Mouse (Mus musculus): ENCODE results near the gene Il31. TPM values are rescaled to one million over a fixed set of nuclear protein-coding genes. Genes with fewer than 3 reads are reported as not detected.
A peak's percentile ranks its signal among the peaks of the same experiment; 100 is the strongest.

The Il31 gene
- polyA plus RNA-seq (2012; fragmentation: generic; extraction: Trizol) = not detected
- long read RNA-seq, experiment 1 = 0 reads
- long read RNA-seq, experiment 2 = 0 reads

GRCm38 (mm10) chr5:123489112-123489785 lies at the start of gene Il31, which contains the start of gene Lrrc43:
Gene Il31 (minus strand): TSS chr5:123489489.
Gene Lrrc43 (plus strand): TSS chr5:123489305.
- Histone ChIP-seq H3K79me2 (ENCODE audit: control insufficient read depth, insufficient read depth) (no peaks in the 10 kb centered on the region), H3K4me3 (ENCODE audit: insufficient read depth, poor library complexity, severe bottlenecking) (no peak within 1 kb of the TSS), H3ac (ENCODE audit: control insufficient read depth, insufficient read length, low read depth) (no peak within 1 kb of the TSS), H3K27me3 (ENCODE audit: control insufficient read depth, insufficient read depth, insufficient read length) (peaks cover 54% of the 10 kb centered on the region), H3K79me3 (ENCODE audit: low read depth) (no peaks in the 10 kb centered on the region), H3K36me3 (ENCODE audit: control insufficient read depth, insufficient read depth) (no peaks in the 10 kb centered on the region)
- TF ChIP-seq MYOG (IDR thresholded peaks at IDR 0.05; ENCODE audit: control insufficient read depth, extremely low read depth, insufficient read length) = no peak

- Histone ChIP-seq H3ac (ENCODE audit: control insufficient read depth, insufficient read length, low read depth) (no peak overlapping the region), H3K79me3 (ENCODE audit: low read depth) (no peaks in the 10 kb centered on the region), H3K36me3 (ENCODE audit: control insufficient read depth, insufficient read depth) (peaks cover 72% of the 10 kb centered on the region), H3K79me2 (ENCODE audit: control insufficient read depth, insufficient read depth) (no peaks in the 10 kb centered on the region), H3K4me3 (ENCODE audit: insufficient read depth, poor library complexity, severe bottlenecking) (no peak overlapping the region), H3K27me3 (ENCODE audit: control insufficient read depth, insufficient read depth, insufficient read length) (no peaks in the 10 kb centered on the region)
- TF ChIP-seq CTCF (IDR thresholded peaks at IDR 0.05; ENCODE audit: control insufficient read depth, insufficient read depth, insufficient read length) = no peak
- TF ChIP-seq CEBPB (IDR thresholded peaks at IDR 0.05; ENCODE audit: low read depth) = no peak
- no peak for TF ChIP-seq MYOD1 (IDR thresholded peaks at IDR 0.05; ENCODE audit: control insufficient read depth, insufficient read length, low read depth)
- TF ChIP-seq FOSL1 (IDR thresholded peaks at IDR 0.05; ENCODE audit: insufficient read depth, low read length, poor library complexity, severe bottlenecking) = no peak
- TF ChIP-seq MAX (IDR thresholded peaks at IDR 0.05) = no peak
- no peak for TF ChIP-seq MYOG (IDR thresholded peaks at IDR 0.05; ENCODE audit: control insufficient read depth, extremely low read depth, insufficient read length)
Observed at GRCm38 (mm10) chr5:123533801-123534200, 44.5 kb upstream of the Il31 start.

DNA sequence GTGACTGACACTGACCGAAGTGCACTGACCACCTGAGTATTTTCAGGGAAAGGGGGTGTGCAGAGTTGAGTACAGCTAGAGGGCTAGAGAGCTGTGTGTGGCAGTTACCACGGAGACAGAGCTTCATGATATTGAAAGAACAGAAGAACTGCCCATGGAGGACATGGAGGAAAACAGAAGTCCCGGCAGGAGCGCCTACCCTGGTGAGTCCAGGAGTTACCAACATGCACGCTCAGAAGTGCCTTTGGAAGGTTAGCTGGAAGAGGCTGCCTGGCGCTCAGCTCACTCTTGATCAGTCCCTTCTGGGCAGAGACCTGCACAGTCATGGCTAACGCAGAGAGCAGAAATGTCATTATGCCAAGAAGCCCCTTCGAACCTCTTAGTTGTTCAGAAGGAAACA lies 40.8 kb upstream of the Il31 start:
- Histone ChIP-seq H3K4me3 (ENCODE audit: insufficient read depth, poor library complexity, severe bottlenecking) (no peak overlapping the region), H3K79me3 (ENCODE audit: low read depth) (no peaks in the 10 kb centered on the region), H3K27me3 (ENCODE audit: control insufficient read depth, insufficient read depth, insufficient read length) (no peaks in the 10 kb centered on the region), H3K79me2 (ENCODE audit: control insufficient read depth, insufficient read depth) (no peaks in the 10 kb centered on the region), H3ac (ENCODE audit: control insufficient read depth, insufficient read length, low read depth) (no peak overlapping the region), H3K36me3 (ENCODE audit: control insufficient read depth, insufficient read depth) (peaks cover 47% of the 10 kb centered on the region)
- TF ChIP-seq FOSL1 (IDR thresholded peaks at IDR 0.05; ENCODE audit: insufficient read depth, low read length, poor library complexity, severe bottlenecking) (no peak), MYOG (IDR thresholded peaks at IDR 0.05; ENCODE audit: control insufficient read depth, extremely low read depth, insufficient read length) (no peak), MYOD1 (IDR thresholded peaks at IDR 0.05; ENCODE audit: control insufficient read depth, insufficient read length, low read depth) (no peak), MAX (IDR thresholded peaks at IDR 0.05) (no peak), CTCF (IDR thresholded peaks at IDR 0.05; ENCODE audit: control insufficient read depth, insufficient read depth, insufficient read length) (no peak), CEBPB (IDR thresholded peaks at IDR 0.05; ENCODE audit: low read depth) (no peak), USF1 (IDR thresholded peaks at IDR 0.05; ENCODE audit: low read depth) (no peak)

GRCm38 (mm10) chr5:123528641-123529040 lies 39.4 kb upstream of the Il31 start:
- Histone ChIP-seq H3K27me3 (ENCODE audit: control insufficient read depth, insufficient read depth, insufficient read length) (no peaks in the 10 kb centered on the region), H3ac (ENCODE audit: control insufficient read depth, insufficient read length, low read depth) (no peak overlapping the region), H3K79me2 (ENCODE audit: control insufficient read depth, insufficient read depth) (peaks cover under 1% of the 10 kb centered on the region), H3K79me3 (ENCODE audit: low read depth) (no peaks in the 10 kb centered on the region), H3K4me3 (ENCODE audit: insufficient read depth, poor library complexity, severe bottlenecking) (no peak overlapping the region), H3K36me3 (ENCODE audit: control insufficient read depth, insufficient read depth) (peaks cover 34% of the 10 kb centered on the region)
- TF ChIP-seq MYOD1 (IDR thresholded peaks at IDR 0.05; ENCODE audit: control insufficient read depth, insufficient read length, low read depth) = no peak

GRCm38 (mm10) chr5:123525916-123526495 lies 36.7 kb upstream of the Il31 start:
- H3K27me3 ChIP-seq (ENCODE audit: control insufficient read depth, insufficient read depth, insufficient read length) = no peaks in the 10 kb centered on the region
- TF ChIP-seq USF1 (IDR thresholded peaks at IDR 0.05; ENCODE audit: low read depth) (no peak), CEBPB (IDR thresholded peaks at IDR 0.05; ENCODE audit: low read depth) (no peak), MAX (IDR thresholded peaks at IDR 0.05) (no peak), MYOD1 (IDR thresholded peaks at IDR 0.05; ENCODE audit: control insufficient read depth, insufficient read length, low read depth) (no peak), FOSL1 (IDR thresholded peaks at IDR 0.05; ENCODE audit: insufficient read depth, low read length, poor library complexity, severe bottlenecking) (no peak), MYOG (IDR thresholded peaks at IDR 0.05; ENCODE audit: control insufficient read depth, extremely low read depth, insufficient read length) (no peak), CTCF (IDR thresholded peaks at IDR 0.05; ENCODE audit: control insufficient read depth, insufficient read depth, insufficient read length) (no peak)
- no peak overlapping the region for H3ac ChIP-seq (ENCODE audit: control insufficient read depth, insufficient read length, low read depth)
- H3K36me3 ChIP-seq (ENCODE audit: control insufficient read depth, insufficient read depth) = peaks cover 11% of the 10 kb centered on the region
- H3K79me3 ChIP-seq (ENCODE audit: low read depth) = peaks cover 3% of the 10 kb centered on the region
- H3K79me2 ChIP-seq (ENCODE audit: control insufficient read depth, insufficient read depth) = peaks cover 15% of the 10 kb centered on the region
- no peak overlapping the region for H3K4me3 ChIP-seq (ENCODE audit: insufficient read depth, poor library complexity, severe bottlenecking)

- H3K27me3 ChIP-seq (ENCODE audit: control insufficient read depth, insufficient read depth, insufficient read length) = no peaks in the 10 kb centered on the region
- TF ChIP-seq USF1 (IDR thresholded peaks at IDR 0.05; ENCODE audit: low read depth) = no peak
- TF ChIP-seq MYOD1 (IDR thresholded peaks at IDR 0.05; ENCODE audit: control insufficient read depth, insufficient read length, low read depth) = no peak
- TF ChIP-seq CEBPB (IDR thresholded peaks at IDR 0.05; ENCODE audit: low read depth) = no peak
- no peak for TF ChIP-seq MYOG (IDR thresholded peaks at IDR 0.05; ENCODE audit: control insufficient read depth, extremely low read depth, insufficient read length)
- TF ChIP-seq FOSL1 (IDR thresholded peaks at IDR 0.05; ENCODE audit: insufficient read depth, low read length, poor library complexity, severe bottlenecking) = no peak
- no peak for TF ChIP-seq CTCF (IDR thresholded peaks at IDR 0.05; ENCODE audit: control insufficient read depth, insufficient read depth, insufficient read length)
- no peak for TF ChIP-seq MAX (IDR thresholded peaks at IDR 0.05)
- H3K36me3 ChIP-seq (ENCODE audit: control insufficient read depth, insufficient read depth) = peaks cover 4% of the 10 kb centered on the region
- no peak within 1 kb of the TSS for H3ac ChIP-seq (ENCODE audit: control insufficient read depth, insufficient read length, low read depth)
- H3K79me3 ChIP-seq (ENCODE audit: low read depth) = peaks cover 5% of the 10 kb centered on the region
- H3K4me3 ChIP-seq (ENCODE audit: insufficient read depth, poor library complexity, severe bottlenecking) = peak within 1 kb of the TSS; percentile 78
- peaks cover 15% of the 10 kb centered on the region for H3K79me2 ChIP-seq (ENCODE audit: control insufficient read depth, insufficient read depth)
Observed at GRCm38 (mm10) chr5:123525281-123525680, 36.0 kb upstream of the Il31 start, which contains the start of gene Gm49027. Gene Gm49027 (minus strand): TSS chr5:123525488.

All from C2C12 (cell line).